Mouse (Mus musculus) layer of hippocampus, postnatal 25 days (tissue): ENCODE measurements around the gene Bhlha15. TPM values are rescaled to one million over a fixed set of nuclear protein-coding genes. Genes with fewer than 3 reads are reported as not detected.

Source experiments
- DNase-seq, 2 experiments: peaks; one replicate each; pipeline ENCODE4 v3.0.0; 2022; ENCODE audit warnings: mixed read lengths in 2 of 2, low spot score in 1 of 2; ENCODE audit errors: extremely low spot score in 1 of 2
- total RNA-seq, 2 experiments: library from RNA; stranded (reverse); gene quantifications; 2 replicates each; pipeline ENCODE4 v1.2.3; 2021

The Bhlha15 gene
- under 1 TPM; 0.17 to 0.26 TPM for total RNA-seq

- no peak for DNase-seq
These were observed at the start of gene Bhlha15 for GRCm38 (mm10) chr5:144189950-144190583. Bhlha15 (plus strand) TSS chr5:144190286.

GRCm38 (mm10) chr5:144143531-144143930 lies 46.6 kb upstream of the Bhlha15 start:
- no peak for DNase-seq

- no peak for DNase-seq
These were observed 43.2 kb upstream of the Bhlha15 start for GRCm38 (mm10) chr5:144146898-144147297.

GRCm38 (mm10) chr5:144149530-144149929 lies 40.6 kb upstream of the Bhlha15 start:
- no peak for DNase-seq

GRCm38 (mm10) chr5:144151270-144151669 lies 38.8 kb upstream of the Bhlha15 start:
- DNase-seq: no peak

- DNase-seq: peak in 1 of 2 experiments; percentile 73
These were observed 35.6 kb upstream of the Bhlha15 start for GRCm38 (mm10) chr5:144154528-144154927.

GRCm38 (mm10) chr5:144158604-144159003 lies 31.5 kb upstream of the Bhlha15 start:
- DNase-seq: peak in 1 of 2 experiments; percentile 46

- DNase-seq: no peak
These were observed 30.9 kb upstream of the Bhlha15 start for GRCm38 (mm10) chr5:144159137-144159536.

- DNase-seq: no peak
These were observed 27.8 kb upstream of the Bhlha15 start for GRCm38 (mm10) chr5:144162080-144162812.

- DNase-seq: no peak
These were observed 27.1 kb upstream of the Bhlha15 start for GRCm38 (mm10) chr5:144162813-144163517.

- no peak for DNase-seq
These were observed 24.3 kb upstream of the Bhlha15 start for GRCm38 (mm10) chr5:144165756-144166155.

GRCm38 (mm10) chr5:144169275-144169975 lies 20.7 kb upstream of the Bhlha15 start:
- no peak for DNase-seq

- DNase-seq: no peak
These were observed 16.4 kb upstream of the Bhlha15 start for GRCm38 (mm10) chr5:144173648-144174047.

GRCm38 (mm10) chr5:144178216-144178615 lies 11.9 kb upstream of the Bhlha15 start:
- DNase-seq: no peak

GRCm38 (mm10) chr5:144181249-144181648 lies 8.8 kb upstream of the Bhlha15 start:
- no peak for DNase-seq

GRCm38 (mm10) chr5:144182542-144183247 lies 7.4 kb upstream of the Bhlha15 start:
- DNase-seq: no peak

GRCm38 (mm10) chr5:144183248-144183559 lies 6.9 kb upstream of the Bhlha15 start:
- no peak for DNase-seq

- DNase-seq: no peak
These were observed 6.3 kb upstream of the Bhlha15 start for GRCm38 (mm10) chr5:144183647-144184335.

GRCm38 (mm10) chr5:144184350-144185045 lies 5.6 kb upstream of the Bhlha15 start:
- DNase-seq: no peak
